Mouse (Mus musculus) gastrocnemius, postnatal 14 days (tissue): Measurements from ENCODE around the gene Mapk9. TPM values are rescaled to one million over a fixed set of nuclear protein-coding genes. Genes with fewer than 3 reads are reported as not detected.

ENCODE experiments used
- DNase-seq: peaks from one replicate; pipeline ENCODE4 v3.0.0; 2021; ENCODE audit warnings: mixed read lengths
- intact Hi-C: fragments of 180-260 bp; cut with DNase I; formaldehyde crosslinking; loops from one replicate; pipeline ENCODE4 v1.15.1; 2025; ENCODE audit warnings: low total_unique reads
- total RNA-seq, 2 experiments: library from RNA; stranded (reverse); gene quantifications; 2 replicates each; pipeline ENCODE4 v1.2.3; 2021

The Mapk9 gene
- total RNA-seq, 2 experiments from 2014 or later = 40.6 to 43.9 TPM

- DNase-seq = no peak
- intact Hi-C loops = no loop called here
Observed at GRCm38 (mm10) chr11:49835257-49835956, 11.1 kb upstream of the Mapk9 start.

GRCm38 (mm10) chr11:49837717-49838407 is 8.7 kb upstream of the Mapk9 start:
- DNase-seq = no peak
- intact Hi-C loops = no loop called here

DNA sequence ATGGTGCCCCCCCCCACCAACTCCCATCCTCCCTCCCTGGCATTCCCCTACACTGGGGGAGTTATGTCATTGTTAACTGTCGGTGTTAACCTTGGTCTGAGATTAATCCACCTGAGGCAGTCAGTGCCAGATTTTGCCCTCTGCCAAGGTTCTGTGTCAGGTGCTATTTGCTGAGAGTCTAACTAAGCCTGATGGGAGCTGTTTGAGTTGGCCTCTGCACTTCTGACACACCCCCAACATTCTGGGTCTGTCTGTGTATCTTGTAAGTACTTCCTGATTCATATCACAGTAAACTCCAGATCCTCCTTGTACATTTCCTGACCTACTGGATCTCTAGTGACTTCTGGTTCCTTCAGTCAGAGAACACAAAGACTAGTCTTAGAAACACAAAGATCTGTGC is 5.9 kb upstream of the Mapk9 start:
- DNase-seq = no peak
- intact Hi-C loops = loop anchor here (10.0 kb wide), 1 partner anchor 116 kb away; no protein-coding TSS in a partner anchor

DNA sequence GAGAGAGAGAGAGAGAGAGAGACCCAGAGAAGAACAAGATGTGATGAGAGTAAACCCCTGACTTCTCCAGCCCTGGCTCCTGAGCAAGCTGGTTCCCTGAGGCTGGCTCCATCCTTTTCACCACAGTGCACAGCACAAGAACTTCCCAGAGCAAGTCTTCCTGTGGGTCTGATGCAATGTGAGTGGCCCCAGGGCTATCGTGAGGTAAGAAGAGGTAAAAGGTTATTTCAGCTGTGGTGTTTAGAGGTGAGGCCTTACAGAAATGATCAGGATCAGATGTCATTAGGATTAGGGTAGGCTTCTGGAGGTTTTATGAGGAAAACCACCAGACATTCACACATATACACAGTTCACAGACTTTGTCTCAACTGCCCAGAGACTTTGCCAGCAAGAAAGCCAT is 4.7 kb upstream of the Mapk9 start:
- DNase-seq = no peak
- intact Hi-C loops = loop anchor here (10.0 kb wide), 1 partner anchor 117 kb away; no protein-coding TSS in a partner anchor

DNA sequence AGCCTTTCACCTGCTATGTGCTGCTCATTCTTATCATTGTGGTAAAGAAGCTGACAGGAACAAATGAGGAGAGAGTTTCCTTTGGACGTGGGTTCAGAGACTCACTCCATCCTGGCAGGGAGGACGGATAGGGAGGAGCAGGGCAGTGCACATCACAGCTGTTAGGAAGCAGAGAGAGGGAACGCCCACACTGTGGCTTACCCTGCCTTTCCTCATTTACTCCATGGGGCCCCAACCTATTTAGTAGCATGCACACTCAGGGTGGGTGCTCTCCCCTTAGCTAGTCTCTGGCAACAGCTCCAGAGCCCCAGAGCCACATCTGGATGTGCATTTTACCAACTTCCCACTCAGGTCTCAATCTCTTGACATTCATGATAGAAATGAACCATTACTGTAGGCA is 3.8 kb upstream of the Mapk9 start:
- intact Hi-C loops = loop anchor here (10.0 kb wide), 1 partner anchor 118 kb away; no protein-coding TSS in a partner anchor
- no peak for DNase-seq

DNA sequence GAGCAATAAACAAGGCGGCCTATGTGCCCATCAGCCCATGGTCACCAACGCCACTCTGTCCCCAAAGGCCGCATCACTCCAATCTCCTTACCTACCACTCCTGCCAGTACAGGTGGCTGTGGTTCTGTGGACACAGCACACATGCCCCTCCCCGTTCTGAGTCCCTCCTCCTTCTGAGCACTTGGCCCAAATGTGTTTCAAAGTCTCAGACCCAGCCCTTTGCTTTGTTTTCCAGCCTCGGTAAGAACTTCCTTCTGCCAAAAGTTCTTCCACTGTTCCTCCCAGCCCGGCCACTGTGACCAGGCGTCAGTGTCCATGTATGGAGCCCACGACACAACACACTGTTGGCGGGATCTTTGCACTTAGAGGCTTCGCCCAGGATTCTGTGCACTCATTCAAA is 2.2 kb upstream of the Mapk9 start:
- no peak for DNase-seq
- intact Hi-C loops = loop anchor here (10.0 kb wide), 1 partner anchor 120 kb away; no protein-coding TSS in a partner anchor

DNA sequence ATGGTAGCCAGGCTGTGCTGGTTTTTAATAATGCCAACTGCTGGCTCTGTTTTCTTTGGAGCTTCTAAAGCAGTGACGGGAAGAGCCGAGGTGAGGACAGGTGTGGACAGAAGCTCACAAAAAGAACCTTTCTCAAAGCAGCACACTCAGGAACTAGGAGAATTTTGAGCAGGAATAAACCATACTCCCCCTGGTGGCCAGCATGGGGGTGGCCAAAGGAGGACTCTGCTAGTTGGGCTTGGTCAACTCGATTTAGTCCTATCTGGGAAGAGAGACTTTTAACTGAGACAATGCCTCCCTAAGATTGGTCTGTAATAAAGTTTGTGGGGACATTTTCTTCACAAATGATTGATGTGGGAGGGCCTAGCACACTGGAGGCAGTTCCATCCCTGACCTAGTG is 1.6 kb upstream of the Mapk9 start:
- intact Hi-C loops = loop anchor here (10.0 kb wide), 1 partner anchor 120 kb away; no protein-coding TSS in a partner anchor
- DNase-seq = peak; percentile 61

GRCm38 (mm10) chr11:49845958-49846357 is 593 bp upstream of the Mapk9 start:
- no peak for DNase-seq
- intact Hi-C loops = loop anchor here (10.0 kb wide), 1 partner anchor 121 kb away; no protein-coding TSS in a partner anchor

DNA sequence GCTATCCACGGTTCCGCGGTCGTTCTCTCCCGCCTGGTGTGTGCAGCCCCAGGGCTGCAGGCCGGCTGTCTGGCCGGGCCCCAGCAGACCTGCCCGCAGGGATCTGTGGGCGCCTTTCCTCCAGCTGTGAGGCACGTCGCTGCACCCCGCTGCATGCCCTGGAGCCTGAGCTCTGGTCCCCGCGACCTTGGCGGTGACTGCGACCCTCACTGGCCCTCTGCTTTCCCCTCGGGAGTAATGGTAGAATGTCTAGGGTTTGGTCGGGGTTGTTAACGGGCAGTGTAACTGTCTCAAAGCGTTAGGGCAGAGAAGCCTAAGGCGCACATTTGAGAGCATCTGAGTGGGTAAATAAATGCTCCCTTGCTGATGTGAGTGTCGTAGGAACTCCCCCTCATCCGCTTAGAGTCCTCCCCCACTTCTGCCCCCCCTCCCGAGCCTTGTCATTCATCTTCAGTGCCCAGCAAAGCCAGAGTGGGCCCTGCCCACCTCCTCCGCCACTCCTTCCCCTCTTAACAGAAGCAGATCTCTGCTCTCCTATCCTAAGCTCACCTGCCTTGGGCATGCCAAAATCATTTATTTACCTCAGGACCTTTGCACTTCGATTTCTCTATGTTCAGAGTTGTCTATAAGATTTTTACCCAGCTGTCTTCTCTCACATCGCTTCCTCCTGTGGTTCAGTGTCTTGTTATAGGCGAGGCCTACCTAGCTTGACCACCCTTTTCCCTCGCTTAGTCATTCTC is 690 bp downstream of the Mapk9 start:
- DNase-seq = no peak

GRCm38 (mm10) chr11:49847811-49848078 is 1.2 kb downstream of the Mapk9 start:
- no peak for DNase-seq
- intact Hi-C loops = loop anchor here (10.0 kb wide), 1 partner anchor 123 kb away; no protein-coding TSS in a partner anchor

More for the DNA sequence above, 690 bp downstream of the Mapk9 start:
- intact Hi-C loops = loop anchor here (10.0 kb wide), 1 partner anchor 122 kb away; no protein-coding TSS in a partner anchor

DNA sequence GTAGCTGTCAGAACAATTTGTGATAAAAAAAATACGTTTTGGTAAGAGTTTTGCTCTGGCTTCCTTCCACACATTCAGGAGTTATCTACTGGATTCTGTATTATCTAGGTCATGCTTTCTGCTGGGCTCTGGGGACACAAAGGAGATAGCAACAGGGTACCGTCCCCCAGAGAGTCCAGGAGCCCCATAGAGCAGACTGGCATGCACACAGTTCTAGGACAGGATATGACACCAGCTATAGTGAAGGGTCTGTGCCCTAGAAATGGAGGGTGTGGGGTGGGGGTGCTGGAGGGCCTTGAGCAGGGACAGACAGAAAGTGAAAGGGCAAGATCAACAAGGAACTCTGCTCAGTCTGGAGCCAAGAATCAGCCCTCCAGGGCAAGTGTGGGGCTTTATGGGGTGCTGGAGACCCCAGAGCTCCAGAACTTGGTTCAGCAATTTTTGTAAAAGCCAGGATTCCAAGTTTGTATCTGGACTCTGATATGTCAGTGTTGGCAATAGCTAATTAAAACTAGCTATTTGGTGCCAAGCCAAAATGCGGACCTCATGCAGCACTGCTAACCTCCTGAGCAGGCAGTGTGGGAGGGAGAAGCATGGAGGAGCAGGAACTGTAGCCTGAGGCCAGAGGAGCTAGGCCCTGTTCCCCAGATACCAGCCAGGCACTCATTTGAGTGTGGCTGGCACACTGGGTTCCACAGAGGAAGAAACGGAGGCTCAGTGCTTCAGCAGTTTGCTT is 1.7 kb downstream of the Mapk9 start:
- no peak for DNase-seq
- intact Hi-C loops = loop anchor here (10.0 kb wide), 1 partner anchor 123 kb away; no protein-coding TSS in a partner anchor

- intact Hi-C loops = no loop called here
- no peak for DNase-seq
Observed at GRCm38 (mm10) chr11:49850331-49850730, 3.8 kb downstream of the Mapk9 start.

DNA sequence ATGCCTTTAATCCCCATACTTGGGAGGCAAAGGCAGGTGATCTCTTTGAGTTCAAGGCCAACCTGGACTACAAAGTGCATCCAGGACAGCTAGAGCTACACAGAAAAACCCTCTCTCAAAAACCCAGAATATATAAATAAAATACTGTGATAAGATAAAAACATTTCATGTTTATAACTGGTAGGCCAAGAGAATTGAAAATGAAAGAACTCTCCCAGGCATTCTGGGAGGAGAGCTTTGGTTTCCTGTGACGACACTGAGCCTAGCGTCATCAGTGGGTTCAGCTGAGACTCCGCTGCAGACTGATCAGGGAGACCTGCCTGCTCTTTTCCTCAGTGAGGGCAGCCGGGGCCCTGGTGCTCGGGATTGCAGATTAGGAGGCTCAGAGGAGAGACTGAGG is 8.6 kb downstream of the Mapk9 start:
- DNase-seq = no peak
- intact Hi-C loops = no loop called here

GRCm38 (mm10) chr11:49861139-49861538 is 14.6 kb downstream of the Mapk9 start:
- intact Hi-C loops = no loop called here
- no peak for DNase-seq

GRCm38 (mm10) chr11:49863926-49864325 is 17.4 kb downstream of the Mapk9 start:
- no peak for DNase-seq
- intact Hi-C loops = no loop called here

DNA sequence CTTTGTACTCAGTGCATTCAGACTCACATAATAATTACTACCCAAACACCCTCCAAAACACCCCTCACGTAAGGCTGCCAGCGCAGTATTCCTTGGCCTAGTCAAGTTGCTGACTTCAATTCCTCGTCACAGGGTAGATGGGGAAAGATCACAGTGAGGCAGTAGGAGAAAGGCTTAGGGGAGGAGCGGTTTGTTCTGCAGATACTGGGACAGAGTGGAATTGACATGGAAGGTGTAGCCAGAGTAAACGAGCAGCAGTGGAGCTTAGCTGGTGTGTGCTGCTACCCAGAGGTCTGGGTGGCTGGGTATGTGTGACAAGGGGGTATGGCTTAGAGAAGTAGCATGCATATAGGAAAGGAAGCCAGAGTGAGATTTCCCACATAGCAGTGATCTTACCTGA is 20.8 kb downstream of the Mapk9 start:
- intact Hi-C loops = loop anchor here (5.0 kb wide), 2 partner anchors 135 to 215 kb away; no protein-coding TSS in a partner anchor
- no peak for DNase-seq

DNA sequence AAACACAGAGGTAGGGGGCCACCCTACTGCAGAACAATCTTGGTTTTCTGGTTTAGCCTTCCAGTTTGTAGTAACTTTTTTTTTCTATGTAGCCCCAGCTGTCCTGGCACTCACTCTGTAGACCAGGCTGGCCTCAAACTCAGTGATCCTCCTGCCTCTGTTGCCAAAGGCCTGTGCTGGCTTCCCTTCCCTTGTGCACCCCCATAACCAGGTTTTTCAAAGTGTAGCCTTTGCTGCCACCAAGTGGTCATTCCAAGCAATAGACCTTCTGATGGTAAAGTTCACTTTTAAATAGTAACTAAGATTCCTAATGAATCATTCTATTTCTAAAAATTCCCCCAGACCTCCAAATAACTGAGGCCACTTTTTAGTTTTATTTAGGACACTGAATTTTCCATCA is 23.2 kb downstream of the Mapk9 start:
- intact Hi-C loops = loop anchor here (5.0 kb wide), 2 partner anchors 137 to 217 kb away; no protein-coding TSS in a partner anchor
- DNase-seq = peak; percentile 31

DNA sequence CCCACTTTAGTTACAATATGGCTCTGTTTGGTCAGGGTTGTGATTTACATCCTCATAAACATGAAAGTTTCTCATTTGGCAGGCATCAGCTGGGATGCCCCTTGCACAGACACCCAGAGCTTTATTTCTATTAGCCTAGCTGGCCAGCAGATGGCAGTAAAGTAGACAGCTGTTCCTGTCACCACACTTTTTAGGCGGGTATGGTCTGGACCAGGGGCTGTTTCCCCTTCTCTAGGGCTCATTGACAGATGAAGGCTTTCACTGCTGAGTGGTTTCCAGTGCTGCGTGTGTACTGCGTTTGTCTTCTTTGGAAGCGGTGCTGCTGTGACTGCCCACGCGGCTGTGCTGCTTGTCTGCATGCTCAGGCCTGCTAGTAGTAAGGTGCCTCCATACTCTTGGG is 25.4 kb downstream of the Mapk9 start:
- DNase-seq = no peak
- intact Hi-C loops = no loop called here

GRCm38 (mm10) chr11:49872779-49873178 is 26.2 kb downstream of the Mapk9 start:
- DNase-seq = no peak
- intact Hi-C loops = no loop called here
